Mouse (Mus musculus): ENCODE measurements at regions not wholly inside any gene's neighbourhood (a gene's known extent, or its start where the extent isn't known, plus 50 kb on each side); places are given as distances from the start of the nearest gene placed in this dataset.

DNA sequence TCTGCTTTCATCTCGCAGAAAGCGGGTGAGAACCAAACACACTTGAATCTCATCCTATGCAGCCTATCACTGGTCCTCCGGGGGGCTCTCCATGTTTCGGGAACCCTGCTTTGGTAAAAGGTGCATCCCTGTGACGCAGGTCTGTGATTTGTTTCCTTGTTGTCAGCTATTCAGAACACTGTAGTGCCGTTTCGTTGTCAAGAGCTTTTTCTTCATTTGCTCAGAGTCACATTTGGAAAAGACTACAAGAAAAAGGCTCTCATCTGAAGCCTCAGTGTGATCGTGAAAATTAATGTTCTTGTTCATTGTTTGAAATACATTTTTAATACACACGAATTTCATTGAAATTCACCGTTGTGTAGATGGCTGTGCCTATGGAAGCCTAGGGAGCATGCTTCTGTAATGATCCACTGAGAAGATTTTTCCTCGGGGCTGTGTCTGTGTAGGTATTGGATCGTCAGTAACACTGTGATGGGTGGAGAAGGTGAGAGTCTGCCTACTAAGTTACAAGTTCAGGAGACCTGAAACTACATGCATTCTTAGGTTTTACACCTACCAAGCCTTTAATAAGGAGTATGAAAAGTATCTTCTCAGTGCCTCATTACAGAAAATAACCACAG, 112.0 kb upstream of the Paqr3 start:
- DNase-seq (ENCODE audit: low spot score in 2 of 2) = peak in 1 of 2 experiments; percentile 5

DNA sequence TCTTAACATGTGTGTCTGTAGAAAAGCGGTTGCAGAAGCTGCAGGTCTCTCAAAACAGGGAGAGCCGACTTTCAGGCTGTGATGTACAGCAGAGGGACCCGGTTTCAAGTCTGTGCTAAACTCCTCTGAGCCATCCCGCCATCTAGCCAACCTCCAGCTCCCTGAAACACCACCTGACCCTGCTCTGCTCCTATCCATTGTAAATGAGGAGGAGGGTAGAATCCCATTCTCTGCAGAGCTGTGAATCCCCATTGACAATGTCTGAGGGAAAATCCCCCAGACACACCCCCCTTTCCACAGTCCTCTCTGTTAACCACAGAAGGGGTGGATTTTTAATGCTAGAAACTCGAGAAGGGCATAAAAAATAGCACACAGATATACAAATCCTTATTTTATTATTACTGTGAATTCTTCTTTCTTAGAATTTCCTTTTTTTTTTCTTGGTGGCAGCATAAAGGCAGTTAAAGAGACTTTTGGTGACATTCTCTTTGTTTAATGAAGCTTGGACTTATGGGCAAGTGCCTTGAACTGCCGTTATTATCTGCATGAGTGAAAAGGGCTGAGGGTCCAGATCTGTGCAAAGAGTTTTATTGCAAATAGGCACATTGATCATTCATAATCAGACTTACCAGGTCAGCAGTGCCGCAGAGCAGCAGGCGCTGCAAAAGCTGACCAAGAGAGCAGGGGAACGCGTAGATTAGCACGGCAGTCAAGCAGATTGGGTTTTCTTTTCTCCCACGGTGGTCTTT, 111.3 kb upstream of the Paqr3 start:
- no peak for DNase-seq (ENCODE audit: low spot score in 2 of 2)

DNA sequence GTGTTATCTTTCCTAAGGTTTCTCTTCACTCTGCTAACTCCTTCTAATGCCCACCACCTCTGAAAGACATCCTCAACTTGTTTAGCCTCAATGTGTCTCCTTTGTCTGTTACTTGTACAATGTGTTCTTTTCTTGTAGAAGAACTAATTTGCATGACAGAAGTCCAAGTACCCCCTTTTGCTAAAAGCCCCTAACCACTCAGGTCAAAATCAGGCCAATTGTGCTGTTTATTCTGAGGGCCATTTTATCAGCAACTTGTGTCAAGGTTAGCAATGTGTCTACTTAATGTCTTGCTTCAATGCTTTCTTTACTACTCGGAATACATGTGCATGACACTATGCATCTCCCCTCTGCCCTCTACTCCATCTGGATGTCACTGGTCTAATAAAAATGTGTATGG, 107.3 kb upstream of the Paqr3 start:
- no peak for DNase-seq (ENCODE audit: low spot score in 2 of 2)

DNA sequence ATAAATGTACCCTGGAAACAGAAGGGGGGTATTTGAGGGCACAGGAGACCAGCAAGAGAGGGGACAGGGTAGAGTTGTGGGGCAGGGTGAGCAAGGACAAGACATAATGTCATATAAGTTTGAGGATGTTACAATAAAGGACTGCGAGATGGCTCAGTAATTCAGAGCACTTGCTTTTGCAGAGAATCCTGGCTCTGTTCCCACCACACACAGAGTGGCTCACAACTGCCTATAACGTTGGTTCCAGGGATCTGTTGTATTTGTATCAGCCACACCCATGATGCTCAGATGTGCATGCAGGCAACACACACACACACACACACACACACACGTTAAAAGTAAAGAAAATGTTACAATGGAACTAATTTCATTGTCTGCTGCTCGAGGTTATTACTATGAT, 94.2 kb upstream of the Paqr3 start:
- no peak for DNase-seq (ENCODE audit: low spot score in 2 of 2)

DNA sequence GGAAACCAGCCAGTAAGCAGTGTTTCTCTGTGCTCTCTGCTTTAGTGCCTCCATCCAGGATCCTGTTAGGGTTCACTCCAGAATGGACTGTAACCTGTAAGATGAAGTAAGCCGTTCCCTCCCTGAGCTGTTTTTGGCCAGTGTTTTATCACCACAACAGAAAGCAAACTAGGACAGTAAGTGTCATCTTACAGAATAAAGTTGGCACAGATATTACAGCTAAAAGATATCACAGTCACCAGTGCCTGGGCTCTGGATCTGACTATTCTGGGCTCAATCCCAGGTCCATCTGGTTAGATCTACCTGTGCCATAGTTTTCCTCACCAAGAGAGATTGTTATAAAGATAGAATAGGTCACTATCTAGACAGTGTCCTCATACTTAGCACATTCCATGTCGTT, 92.9 kb upstream of the Paqr3 start:
- no peak for DNase-seq (ENCODE audit: low spot score in 2 of 2)

DNA sequence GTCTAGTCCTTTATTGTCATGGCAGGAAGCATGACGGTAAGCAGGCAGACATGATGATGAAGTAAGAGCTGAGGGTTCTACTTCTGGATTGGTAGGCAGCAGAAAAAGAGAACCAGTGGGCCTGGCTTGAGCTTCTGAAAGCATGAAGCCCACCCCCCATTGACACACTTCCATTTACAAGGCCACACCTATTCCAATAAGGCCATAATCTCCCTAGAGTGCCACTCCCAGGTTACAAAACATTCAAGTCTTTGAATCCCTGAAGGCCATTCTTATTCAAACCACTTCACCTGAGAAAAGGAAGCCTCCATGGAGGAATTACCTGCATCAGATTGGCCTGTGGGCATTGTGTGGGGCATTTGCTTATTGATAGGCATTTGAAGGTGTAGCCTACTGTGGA, 92.2 kb upstream of the Paqr3 start:
- no peak for DNase-seq (ENCODE audit: low spot score in 2 of 2)

DNA sequence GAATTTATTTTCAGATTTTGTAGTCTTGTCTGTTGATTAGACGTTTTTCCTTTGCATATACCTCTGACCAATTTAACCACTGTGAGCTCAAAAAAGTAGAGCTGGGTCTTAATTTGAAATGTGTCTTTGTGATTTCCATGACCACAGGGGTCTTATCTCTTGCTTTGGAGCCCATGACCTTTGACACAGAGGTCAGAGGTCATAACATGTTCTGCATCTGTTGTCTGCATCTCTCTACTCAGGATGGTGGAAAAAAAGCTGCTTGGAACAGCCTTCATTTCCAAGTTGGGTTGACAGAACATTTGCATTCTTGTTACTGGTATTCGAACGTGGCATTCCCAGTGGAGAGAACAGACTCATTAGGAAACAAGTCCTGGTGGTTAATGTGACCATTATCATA, 91.2 kb upstream of the Paqr3 start:
- no peak for DNase-seq (ENCODE audit: low spot score in 2 of 2)

DNA sequence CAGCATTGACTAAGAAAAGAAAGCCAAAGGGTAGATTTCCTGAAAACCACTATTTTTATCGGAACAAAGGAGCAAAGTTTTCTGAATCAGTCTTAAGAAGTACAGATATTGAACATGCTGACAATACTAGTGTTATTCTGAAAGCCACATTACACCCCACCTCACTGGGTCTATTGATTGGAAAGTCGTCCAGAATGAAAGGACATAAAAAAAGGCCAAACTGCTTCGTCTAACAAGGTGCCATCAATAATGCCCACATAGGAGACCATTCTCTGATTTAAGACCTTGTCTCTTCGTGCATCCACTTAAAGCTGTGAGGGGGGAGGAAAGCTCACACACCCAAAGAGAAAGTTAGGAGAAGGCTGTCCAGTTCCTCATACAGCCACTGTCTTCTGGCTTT, 89.3 kb upstream of the Paqr3 start:
- no peak for DNase-seq (ENCODE audit: low spot score in 2 of 2)

DNA sequence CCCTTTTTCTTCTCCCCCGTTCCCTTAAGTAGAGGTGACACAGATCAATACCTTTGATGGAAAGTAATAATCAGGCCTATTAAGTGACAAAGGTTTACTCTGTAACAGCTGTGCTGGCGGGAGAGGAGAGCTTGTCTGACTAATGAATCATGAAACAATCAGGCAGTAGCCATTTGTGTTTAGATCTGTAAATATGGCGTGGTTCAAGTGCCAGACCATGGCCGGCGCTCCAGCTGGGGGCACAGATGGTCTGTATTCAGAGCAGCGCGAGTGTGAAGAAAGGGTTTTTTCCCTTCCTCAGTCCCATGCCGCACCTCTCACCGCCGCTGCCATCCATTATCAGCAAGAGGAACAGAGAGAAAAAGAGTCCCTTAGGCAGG, 83.9 kb upstream of the Paqr3 start:
- DNase-seq (ENCODE audit: low spot score in 2 of 2) = no peak

DNA sequence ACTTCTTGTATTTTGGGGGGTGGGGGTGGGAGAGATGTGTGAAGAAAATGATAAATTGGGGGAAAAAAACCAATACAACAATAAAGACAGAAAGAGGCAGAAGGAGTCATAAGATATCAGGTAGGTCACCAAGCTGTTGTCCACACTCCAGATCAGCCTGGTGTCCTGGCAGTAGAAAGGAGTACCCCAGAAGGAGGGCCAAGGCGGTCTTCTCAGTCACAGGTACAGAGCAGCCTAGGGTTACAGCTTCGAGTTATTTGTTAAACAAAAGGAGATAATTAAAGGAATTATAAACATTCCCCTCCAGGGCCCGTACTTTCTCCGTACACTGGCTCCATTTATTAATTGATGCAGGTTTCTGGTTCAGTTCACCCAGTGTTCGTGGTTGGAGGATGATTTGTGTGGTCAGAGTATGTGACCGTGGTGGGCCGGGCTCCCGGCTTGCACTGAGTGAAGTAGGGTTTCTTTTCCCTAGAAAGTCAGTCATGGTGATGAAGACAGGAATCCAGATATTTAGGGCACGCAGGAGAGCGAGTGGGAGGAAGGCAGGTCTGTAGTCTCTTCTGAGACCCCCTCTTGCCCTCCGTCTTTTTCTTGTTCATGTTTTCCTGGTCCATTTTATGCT, 83.4 kb upstream of the Paqr3 start:
- DNase-seq (ENCODE audit: low spot score in 2 of 2) = no peak

DNA sequence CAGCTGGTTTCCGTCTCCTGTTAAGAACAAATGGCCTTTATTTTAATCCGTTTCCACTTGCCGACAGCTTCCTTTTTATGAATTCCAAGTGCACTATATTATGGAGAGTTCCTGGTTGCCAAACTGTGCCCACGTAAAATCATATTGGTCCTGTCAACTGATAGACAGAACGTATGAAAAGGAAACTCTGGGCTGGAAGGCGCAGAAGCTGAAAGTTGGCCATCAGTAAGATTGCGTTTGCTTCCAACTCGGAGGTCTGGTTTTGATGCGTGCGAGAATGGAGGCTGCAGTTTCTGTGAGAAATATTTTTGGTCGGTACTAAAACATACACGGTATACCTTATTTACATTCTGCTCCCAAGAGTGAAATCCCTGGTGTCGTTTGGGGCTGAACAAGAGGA, 81.3 kb upstream of the Paqr3 start:
- DNase-seq (ENCODE audit: low spot score in 2 of 2) = no peak

DNA sequence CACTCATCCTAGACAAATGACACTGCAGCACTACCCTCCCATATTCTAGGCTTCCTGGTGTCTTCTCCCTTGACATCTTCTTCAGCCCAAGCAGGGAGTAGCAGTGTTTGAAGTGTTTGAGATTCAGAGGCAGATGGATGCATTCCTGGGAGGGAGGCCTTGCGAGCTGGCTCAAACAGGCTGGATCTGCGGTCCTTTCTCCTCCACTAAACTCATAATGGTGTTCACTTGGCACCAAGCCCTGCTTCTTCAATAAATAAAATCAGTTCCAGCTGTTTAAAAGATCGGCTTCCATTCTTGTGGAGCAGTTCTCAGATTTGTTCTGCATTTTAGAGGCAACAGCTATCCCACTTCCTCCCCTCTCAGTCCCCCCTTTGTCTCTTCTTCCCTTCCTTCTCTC, 79.3 kb upstream of the Paqr3 start:
- no peak for DNase-seq (ENCODE audit: low spot score in 2 of 2)

DNA sequence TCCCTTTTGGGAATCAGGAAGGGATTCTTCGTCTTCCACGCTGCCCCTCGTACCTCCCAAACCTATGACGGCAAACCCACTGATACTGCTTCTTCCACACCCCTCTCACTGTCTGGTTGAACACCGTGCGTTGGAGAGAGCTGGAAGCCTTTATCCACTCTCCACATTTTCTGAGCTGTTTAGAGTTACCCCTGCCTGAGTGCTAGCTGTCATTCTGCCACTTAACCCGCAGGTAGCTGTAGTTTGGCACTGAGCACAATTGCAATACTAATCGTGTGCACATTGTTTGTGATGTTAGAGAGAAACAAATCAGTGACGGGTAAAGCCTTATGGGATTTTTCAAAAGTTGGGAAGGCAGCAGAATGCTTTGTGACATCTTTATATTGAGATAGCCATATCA, 73.1 kb upstream of the Paqr3 start:
- no peak for DNase-seq (ENCODE audit: low spot score in 2 of 2)

DNA sequence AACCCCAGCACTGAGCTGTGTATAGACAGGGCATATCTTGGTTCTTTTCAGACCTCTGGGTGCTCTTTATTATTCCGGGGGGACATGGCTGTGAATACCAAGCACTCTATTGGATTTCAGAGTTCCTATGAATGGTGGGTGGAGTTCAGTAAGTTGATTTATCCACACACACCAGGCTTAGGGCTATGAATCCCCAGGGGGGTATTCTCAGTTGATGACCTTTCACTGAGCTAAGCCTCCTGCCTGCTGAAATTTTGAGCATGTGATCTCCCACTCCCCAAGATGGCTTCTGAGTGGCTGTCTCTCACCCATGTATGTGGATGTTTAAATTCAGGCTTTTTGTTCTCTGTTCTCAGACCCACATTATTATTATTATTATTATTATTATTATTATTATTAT, 69.9 kb upstream of the Paqr3 start:
- no peak for DNase-seq (ENCODE audit: low spot score in 2 of 2)

DNA sequence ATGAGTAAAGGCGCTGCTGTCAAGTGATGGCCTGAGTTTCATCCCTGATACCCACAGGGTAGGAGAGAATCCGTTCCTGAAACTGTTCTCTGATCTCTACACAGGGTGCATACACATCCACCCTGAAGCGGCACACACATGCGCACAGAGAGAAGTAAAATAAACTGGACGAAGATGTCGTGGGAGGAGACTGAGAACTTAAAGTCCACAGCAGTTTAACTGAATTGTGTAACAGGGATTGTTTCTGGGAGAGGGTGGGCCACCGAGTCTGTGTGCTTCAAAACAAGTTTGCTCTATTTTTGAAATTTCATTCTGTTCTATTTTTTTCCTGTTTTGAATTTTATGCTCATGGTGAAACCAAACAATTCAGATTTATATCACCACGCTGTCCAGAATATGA, 63.0 kb upstream of the Paqr3 start:
- DNase-seq (ENCODE audit: low spot score in 2 of 2) = no peak

DNA sequence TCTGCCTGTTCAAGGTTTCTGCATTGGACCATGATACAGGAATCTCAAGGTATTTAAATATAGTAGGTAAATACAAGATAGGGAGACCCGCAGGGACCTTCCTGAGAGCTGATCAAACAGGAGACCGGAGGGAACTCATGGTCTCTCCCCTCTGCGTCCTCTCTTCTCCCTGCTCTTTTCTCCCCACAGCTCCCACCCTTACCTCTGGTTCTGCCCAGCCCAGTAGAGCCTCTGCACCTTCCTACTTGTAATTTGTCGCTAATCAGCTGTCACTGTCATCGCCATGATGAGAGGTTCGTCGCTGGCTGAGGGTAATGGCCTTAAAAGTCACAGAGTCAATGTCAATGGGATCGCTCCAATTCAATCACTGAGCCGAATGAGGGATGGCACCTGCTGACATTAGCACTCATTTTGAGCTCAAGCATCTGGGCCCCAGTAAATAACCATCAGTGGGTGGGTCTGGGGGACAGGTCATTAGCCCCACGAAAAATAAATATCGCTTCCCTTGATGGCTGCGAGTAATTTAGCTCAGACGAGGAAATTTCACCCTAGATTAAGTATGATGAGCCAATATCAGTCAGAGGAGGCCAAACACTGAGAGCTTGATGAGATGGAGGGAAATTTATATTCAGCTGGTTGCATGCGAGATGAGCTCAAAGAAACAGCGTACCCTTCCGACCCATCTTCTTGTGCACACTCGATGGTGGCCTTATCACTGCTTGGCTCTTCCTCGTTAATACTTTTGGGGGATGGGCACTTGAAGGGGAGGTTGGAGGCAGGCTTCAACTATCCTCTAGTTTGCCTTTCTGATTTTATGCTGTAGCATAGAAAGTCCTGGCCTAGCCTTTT, 56.2 kb upstream of the Paqr3 start:
- DNase-seq (ENCODE audit: low spot score in 2 of 2) = no peak

DNA sequence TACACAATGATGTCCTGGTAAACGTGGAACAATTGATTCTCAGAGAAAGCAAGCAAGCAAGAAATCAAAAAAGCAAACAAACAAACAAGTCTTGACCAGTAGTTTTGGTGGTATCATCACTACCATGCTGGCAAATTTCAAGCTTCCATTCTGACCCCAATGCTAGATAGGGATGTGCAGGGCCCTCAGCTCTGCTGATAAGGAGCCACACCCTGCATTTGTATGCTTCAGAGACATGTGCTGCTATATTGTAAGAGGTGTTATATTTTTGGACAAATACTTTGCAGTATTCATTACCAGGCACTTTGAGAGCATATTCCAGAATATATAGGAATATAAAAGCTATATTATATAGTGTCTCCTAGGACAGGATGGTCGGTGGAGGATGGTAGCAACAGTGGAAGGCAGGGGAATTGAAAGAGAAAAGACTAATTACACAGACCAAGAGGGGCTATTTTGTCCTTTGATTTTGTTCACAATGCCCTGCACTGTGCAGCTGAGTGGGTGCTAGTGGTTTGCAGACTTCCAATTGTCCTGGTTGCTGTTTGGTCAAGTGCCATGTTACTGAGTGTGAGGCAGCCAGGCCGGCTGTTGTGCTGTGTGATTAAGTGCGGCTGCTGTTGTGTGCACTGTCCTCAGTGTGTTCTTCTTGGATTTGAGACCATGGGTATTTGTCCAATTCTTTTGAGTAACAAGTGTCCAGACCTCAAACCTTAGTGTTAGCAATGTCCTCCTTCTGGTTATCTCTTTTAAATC, 54.9 kb upstream of the Paqr3 start:
- no peak for DNase-seq (ENCODE audit: low spot score in 2 of 2)

Measured in frontal cortex, postnatal 14 days (tissue).